Mouse (Mus musculus): Measurements from ENCODE around the gene Vmn1r160. TPM values are rescaled to one million over a fixed set of nuclear protein-coding genes. Genes with fewer than 3 reads are reported as not detected.
"Not testable (repeated sequence)": the region's sequence is repeated elsewhere in the genome, so short reads cannot be mapped to it uniquely, and the experiment has no call there.

Vmn1r160 gene
- total RNA-seq (2017): not detected in 2 replicates

- ATAC-seq (replicated peaks in 1 of 2; ENCODE audit: insufficient read depth in 1 of 2, low FRiP score in 2 of 2, low TSS enrichment in 1 of 2, low read depth in 1 of 2, poor library complexity in 2 of 2, severe bottlenecking in 2 of 2): not testable (repeated sequence)
Observed at GRCm38 (mm10) chr7:22870924-22871323, at the start of gene Vmn1r160. Gene Vmn1r160 (plus strand): TSS chr7:22871224.

- not testable (repeated sequence) for ATAC-seq (replicated peaks in 1 of 2; ENCODE audit: insufficient read depth in 1 of 2, low FRiP score in 2 of 2, low TSS enrichment in 1 of 2, low read depth in 1 of 2, poor library complexity in 2 of 2, severe bottlenecking in 2 of 2)
Observed at GRCm38 (mm10) chr7:22843505-22843904, 27.5 kb upstream of the Vmn1r160 start, which contains the start of gene Vmn1r159. Gene Vmn1r159 (minus strand): TSS chr7:22843605.

Other genes starting within 250 kb of the Vmn1r160 start
- not detected in 2 replicates for gene Vmn1r155, start 213.2 kb upstream of the Vmn1r160 start, total RNA-seq (2017)
- not detected in 2 replicates for gene Gm8693, start 178.9 kb upstream of the Vmn1r160 start, total RNA-seq (2017)
- not detected in 2 replicates for gene Gm4567, start 151.5 kb upstream of the Vmn1r160 start, total RNA-seq (2017)
- gene Vmn1r157, start 109.5 kb upstream of the Vmn1r160 start, total RNA-seq (2017): not detected in 2 replicates
- not detected in 2 replicates for gene Vmn1r158, start 80.4 kb upstream of the Vmn1r160 start, total RNA-seq (2017)
- not detected in 2 replicates for gene Vmn1r159, start 27.6 kb upstream of the Vmn1r160 start, total RNA-seq (2017)
- not detected in 2 replicates for gene Gm4214, start 113.4 kb downstream of the Vmn1r160 start, total RNA-seq (2017)
- not detected in 2 replicates for gene Gm4216, start 148.7 kb downstream of the Vmn1r160 start, total RNA-seq (2017)
- gene Vmn1r163, start 184.3 kb downstream of the Vmn1r160 start, total RNA-seq (2017): not detected in 2 replicates
- gene Gm8720, start 196.2 kb downstream of the Vmn1r160 start, total RNA-seq (2017): not detected in 2 replicates

Data from hematopoietic stem cell, adult 5-6 weeks (primary cell).